Mouse (Mus musculus) left cerebral cortex, postnatal 10 days (tissue): ENCODE data around the gene Fam120a. TPM values are rescaled to one million over a fixed set of nuclear protein-coding genes. Genes with fewer than 3 reads are reported as not detected.
A peak's percentile ranks its signal among the peaks of the same experiment; 100 is the strongest.

ENCODE experiments used
- DNase-seq, 2 experiments: peaks; one replicate each; pipeline ENCODE4 v3.0.0; 2021 to 2022; ENCODE audit warnings: low spot score in 2 of 2, mixed read lengths in 1 of 2; ENCODE audit errors: extremely low spot score in 1 of 2
- intact Hi-C: fragments of 180-260 bp; cut with DNase I; formaldehyde crosslinking; loops from one replicate; pipeline ENCODE4 v1.15.1; 2025
- total RNA-seq, 2 experiments: library from RNA; stranded (reverse); gene quantifications; 2 replicates each; pipeline ENCODE4 v1.2.3; 2021

Gene Fam120a
- total RNA-seq = 10 to 100 TPM; 95.2 to 96.8 TPM

DNA sequence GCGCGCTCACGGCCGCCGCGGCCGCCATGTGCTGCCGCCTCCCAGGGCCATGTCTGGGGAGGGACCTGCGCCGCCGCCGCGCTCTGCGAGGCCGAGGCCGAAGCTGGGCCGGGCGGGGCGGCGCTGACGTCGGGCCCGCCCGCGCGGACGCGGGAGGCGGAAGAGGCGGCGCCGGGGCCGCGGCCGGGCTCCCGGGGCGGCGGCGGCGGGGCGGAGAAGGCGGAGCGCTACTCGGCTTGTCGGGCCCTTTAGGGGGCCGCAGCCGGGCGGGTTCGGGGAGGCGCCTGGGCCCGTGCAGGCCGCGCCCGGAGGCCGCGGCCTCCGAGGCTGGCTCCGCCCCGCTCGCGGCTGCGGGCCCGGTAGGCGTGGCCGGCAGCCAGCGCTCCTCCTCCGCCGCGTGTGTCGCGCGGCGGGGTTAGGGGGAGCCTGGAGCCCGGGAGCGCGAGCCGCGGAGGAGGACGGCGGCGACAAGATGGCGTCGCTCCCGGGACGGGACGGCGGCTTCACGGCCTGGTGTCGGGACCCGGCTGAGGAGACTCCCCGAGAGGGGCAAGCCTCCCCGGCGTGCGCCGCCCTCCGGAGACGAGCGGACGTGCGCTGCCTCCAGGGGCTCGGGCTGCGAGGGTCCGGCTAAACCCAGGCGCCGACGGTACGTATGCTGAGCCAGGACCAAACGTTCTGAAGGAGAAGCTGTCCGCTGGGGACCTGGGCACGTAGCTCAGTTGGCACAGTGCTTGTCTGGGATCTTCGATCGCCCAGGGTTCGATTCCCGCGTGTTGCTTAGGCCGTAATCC is at the start of gene Fam120a:
Fam120a (minus strand) TSS at position 62 of the 794 bp plus-strand sequence.
- intact Hi-C loops = no loop called here
- DNase-seq = peak; percentile 69 to 90

DNA sequence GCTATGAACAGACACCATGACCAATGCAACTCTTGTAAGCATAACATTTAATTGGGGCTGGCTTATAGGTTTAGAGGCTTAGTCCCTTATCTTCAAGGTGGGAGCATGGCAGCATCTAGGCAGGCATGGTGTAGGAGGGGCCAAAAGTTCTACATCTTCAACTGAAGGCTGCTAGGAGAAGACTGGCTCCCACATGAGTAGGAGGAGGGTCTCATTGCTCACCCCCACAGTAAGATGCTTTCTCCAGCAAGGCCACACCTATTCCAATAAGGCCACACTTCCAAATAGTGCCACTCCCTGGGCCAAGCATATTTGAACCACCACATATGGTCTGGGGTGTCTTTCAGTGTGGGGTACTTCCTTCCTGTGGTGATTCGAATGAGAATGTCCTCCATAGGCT is 49.6 kb upstream of the Fam120a start:
- DNase-seq = no peak
- intact Hi-C loops = no loop called here

GRCm38 (mm10) chr13:49016311-49016761 is 48.5 kb upstream of the Fam120a start:
- peak; percentile 90 to 91 for DNase-seq
- intact Hi-C loops = no loop called here

DNA sequence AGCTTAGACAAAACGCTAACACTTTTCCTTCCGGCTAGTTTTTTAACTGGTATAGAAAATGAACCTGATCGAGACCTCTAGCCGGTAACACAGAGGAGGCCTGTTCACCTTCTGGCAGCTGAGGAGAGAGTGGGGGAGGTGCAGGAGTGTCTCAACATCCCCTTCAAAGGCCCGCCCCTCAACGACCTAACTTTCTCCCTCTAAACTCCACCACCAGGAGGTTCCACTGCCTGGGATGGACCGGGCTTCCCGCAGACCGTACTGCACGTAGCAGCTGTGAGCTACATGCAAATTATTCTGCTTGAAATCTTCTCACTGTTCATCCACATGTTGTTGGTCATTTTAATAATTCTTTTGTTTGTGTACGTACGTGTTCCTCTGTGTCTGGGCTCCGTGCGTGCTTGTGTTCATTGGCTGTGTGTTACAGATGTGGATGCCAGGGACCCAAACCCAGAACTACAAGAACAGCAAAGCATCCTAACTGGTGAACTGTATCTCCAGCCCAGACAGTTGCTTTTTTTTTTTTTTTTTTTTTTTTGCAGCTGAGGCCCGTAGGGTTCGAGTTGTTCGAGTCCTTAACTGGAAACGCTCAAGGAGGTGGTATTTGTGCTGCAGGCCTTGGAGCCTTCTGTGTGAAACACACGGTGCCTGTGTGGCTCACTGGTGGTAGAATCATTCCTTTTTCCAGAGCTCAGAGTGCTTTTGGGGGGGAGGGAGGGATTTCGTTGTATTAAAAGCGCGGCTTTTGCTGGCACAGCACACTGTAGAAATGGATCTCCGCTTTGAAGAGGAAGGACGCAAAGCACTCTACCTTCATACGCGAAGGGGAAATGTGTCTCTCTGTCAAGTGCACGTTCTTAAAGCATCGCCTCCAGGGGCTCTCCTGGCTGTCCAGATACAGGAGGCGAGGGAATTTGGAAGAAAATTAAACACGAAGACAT is 47.8 kb upstream of the Fam120a start:
- DNase-seq = peak in 1 of 2 experiments; percentile 57
- intact Hi-C loops = no loop called here

GRCm38 (mm10) chr13:49013206-49013794 is 45.5 kb upstream of the Fam120a start:
- DNase-seq = no peak
- intact Hi-C loops = no loop called here

DNA sequence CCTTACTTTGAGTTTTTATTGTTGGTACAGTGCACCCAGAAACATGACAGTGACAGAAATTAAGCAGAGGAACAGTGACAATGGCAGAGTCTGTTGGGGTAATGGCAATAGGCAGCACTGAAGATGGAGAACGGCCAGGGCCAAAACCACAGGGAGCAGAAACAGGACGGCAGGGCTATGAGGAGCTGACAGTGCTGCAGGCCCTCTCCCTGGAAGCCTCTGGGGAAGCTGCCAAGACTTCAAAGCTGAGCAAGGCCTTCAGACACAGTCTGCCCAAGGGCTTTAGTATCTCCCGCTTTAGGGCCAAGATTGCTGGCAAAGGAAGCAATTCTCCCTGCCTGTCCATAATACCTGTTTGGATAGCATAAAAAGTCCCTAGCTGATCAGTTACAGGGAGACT is 33.9 kb upstream of the Fam120a start:
- intact Hi-C loops = loop anchor here (10.0 kb wide), 1 partner anchor 347 kb away; no protein-coding TSS in a partner anchor

GRCm38 (mm10) chr13:48998591-48998990 is 30.8 kb upstream of the Fam120a start:
- intact Hi-C loops = no loop called here
- peak; percentile 38 to 57 for DNase-seq

More for the DNA sequence above, 33.9 kb upstream of the Fam120a start:
- peak; percentile 40 to 75 for DNase-seq

- DNase-seq = no peak
- intact Hi-C loops = no loop called here
Observed at GRCm38 (mm10) chr13:48996731-48997130, 28.9 kb upstream of the Fam120a start.

- no peak for DNase-seq
- intact Hi-C loops = no loop called here
Observed at GRCm38 (mm10) chr13:48994903-48995302, 27.1 kb upstream of the Fam120a start.

GRCm38 (mm10) chr13:48992914-48993313 is 25.1 kb upstream of the Fam120a start:
- intact Hi-C loops = no loop called here
- DNase-seq = no peak

DNA sequence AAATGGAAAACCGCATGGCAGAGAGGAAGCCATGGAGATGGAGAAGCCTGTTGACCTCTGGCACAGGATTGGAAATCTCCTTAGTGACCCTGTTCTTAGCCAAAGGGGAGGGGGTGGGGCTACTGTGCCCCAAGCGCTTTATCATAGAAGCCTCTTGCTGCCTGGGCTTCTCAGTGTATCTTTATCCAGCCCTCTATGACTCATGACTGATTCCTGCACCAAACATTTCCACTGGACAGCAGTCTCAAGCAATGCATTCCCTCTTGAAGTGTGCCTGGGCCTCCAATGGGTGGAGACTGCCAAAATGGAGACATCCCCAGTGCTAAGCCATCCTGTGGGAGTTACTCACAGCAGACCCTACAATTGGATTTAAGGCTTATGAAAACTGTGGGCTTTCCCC is 22.3 kb upstream of the Fam120a start:
- intact Hi-C loops = no loop called here
- no peak for DNase-seq

DNA sequence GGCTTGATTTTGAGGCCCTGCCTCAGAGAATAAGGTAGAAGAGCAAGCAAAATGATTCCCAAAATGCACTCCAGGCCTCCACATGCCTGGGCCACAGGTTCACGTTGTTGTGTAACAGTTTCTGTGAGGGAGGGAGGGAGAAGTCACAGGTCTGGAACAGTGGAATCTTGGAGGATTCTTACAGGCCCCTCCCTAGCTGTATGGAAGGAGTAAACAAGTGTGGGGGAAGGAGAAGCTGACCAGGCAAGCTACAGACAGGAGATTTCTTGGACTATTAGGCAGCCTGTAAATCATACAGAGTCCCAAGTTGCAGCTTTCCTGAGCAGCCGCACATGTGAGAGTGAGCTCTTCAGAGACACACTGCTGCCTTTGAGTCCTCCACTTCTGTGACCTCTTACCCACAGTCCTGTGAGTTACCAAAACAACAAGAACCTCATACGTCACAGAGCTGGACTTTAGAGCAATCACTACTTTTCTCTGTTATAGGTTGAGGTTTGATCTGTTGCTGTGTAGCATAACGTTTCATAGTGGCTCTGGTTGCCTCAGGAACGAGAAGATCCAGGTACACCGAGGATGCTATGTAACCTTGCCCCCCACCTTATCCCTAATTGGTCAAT is 14.8 kb upstream of the Fam120a start:
- intact Hi-C loops = no loop called here

DNA sequence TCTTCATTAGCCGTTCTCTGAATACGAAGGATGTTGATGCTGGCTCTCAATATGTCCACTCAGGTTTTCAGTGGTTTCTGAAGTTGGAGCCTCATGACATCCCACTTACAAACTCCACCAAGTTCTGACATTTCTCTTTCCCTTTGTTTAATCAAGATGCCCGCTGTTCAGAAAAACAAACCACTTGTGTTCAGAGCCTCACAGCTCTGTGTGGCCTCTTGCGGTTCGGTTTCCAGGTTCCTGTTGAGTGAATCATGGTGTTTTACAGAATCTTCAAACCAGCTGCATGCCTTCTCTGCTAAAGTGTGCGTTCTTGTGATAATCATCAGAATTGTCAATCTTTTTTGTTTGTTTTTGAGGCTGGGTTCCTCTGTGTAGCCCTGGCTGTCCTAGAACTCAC is 11.3 kb upstream of the Fam120a start:
- DNase-seq = no peak
- intact Hi-C loops = no loop called here

More for the DNA sequence above, 14.8 kb upstream of the Fam120a start:
- no peak for DNase-seq

DNA sequence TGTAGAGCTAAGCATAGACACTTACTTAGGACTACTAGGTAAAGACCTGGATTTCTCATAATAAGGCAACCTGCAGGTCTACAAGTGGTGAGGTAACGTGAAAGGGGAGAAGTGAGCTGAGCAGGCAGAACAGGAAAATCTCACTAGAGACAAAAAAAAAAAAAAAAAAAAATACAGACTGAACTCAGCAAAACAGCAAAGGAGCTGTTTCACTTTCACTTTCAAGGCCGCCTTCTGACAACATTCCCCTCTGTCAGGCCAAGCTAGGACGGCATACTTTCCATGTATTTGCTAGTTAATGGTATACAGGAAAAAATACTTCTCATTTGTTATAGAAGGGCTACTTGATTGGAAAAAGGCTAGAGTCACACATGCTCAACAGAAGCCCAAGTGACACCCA is 10.0 kb upstream of the Fam120a start:
- no peak for DNase-seq
- intact Hi-C loops = no loop called here

DNA sequence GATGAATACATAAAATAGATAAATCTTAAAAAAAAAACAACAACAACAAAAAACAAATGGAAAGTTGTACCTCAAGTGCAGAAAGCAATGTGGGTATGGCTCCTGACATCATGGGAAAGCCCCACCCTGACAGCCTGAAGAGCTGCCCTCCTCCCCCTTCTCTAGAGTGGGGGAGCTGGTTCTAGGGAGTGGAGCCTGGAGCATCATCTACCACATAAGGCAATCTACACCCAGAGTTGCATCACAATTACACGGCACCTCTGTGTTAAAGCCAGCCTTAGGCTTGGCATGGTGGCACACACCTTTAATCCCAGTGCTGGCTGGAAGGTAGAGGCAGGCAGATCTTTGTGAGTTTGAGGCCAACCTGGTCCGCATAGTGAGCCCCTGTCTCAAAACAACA is 6.9 kb upstream of the Fam120a start:
- intact Hi-C loops = no loop called here
- no peak for DNase-seq

GRCm38 (mm10) chr13:48974266-48974665 is 6.4 kb upstream of the Fam120a start:
- intact Hi-C loops = no loop called here
- no peak for DNase-seq

DNA sequence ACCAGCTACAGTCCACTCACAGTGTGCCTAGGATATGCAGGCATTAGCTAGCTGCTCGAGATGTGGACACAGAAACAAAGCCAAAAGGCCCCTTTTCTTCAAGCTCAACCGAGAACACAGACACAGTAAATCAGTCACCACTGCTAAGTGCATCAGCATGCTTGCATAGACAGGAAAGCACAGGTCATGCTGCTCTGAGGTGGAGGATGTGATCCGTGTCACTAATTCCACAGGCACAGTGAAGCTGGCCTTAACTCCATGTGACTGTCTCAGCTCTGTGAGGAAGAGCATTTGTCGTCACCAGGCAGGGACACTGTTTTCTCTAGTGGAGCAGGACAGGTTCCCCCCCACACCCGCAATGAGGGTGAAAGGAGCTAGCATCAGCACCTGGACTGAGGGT is 5.4 kb upstream of the Fam120a start:
- intact Hi-C loops = no loop called here
- DNase-seq = no peak

- DNase-seq = no peak
- intact Hi-C loops = no loop called here
Observed at GRCm38 (mm10) chr13:48971033-48971432, 3.2 kb upstream of the Fam120a start.

GRCm38 (mm10) chr13:48970566-48970965 is 2.7 kb upstream of the Fam120a start:
- intact Hi-C loops = no loop called here
- DNase-seq = no peak
